Mouse (Mus musculus) lung, embryonic 14.5 days (tissue): ENCODE results near the gene Hspa14. TPM values are rescaled to one million over a fixed set of nuclear protein-coding genes. Genes with fewer than 3 reads are reported as not detected.
A peak's percentile ranks its signal among the peaks of the same experiment; 100 is the strongest.

Experiments
- ATAC-seq: fragments of 200-750 bp; cut with Nextera tagmentation; 2 replicates; pipeline ENCODE4 v1.8.0; 2017; ENCODE audit warnings: mild to moderate bottlenecking, moderate TSS enrichment, moderate library complexity; ENCODE audit not compliant: insufficient read depth
- DNase-seq: peaks from one replicate; pipeline ENCODE4 v3.0.0-alpha.2; 2015
- H3K27ac ChIP-seq: fragments of 300-500 bp; sonication (generic); 2 replicates; pipeline ENCODE4 v1.5.1; 2014; ENCODE audit warnings: low read depth, mild to moderate bottlenecking, moderate library complexity
- H3K27me3 ChIP-seq: fragments of 300-500 bp; sonication (generic); 2 replicates; pipeline ENCODE4 v1.6.1; 2014; ENCODE audit warnings: low read length, control low read depth; ENCODE audit not compliant: insufficient read depth
- H3K36me3 ChIP-seq: fragments of 300-500 bp; sonication (generic); 2 replicates; pipeline ENCODE4 v1.6.1; 2014; ENCODE audit warnings: control low read depth; ENCODE audit not compliant: insufficient read depth
- H3K4me1 ChIP-seq: fragments of 300-500 bp; sonication (generic); 2 replicates; pipeline ENCODE4 v1.6.1; 2014; ENCODE audit warnings: antibody characterized with exemption, control low read depth; ENCODE audit not compliant: insufficient read depth
- H3K4me2 ChIP-seq: fragments of 300-500 bp; sonication (generic); 2 replicates; pipeline ENCODE4 v1.6.1; 2014; ENCODE audit warnings: mild to moderate bottlenecking
- H3K4me3 ChIP-seq: fragments of 300-500 bp; sonication (generic); 2 replicates; pipeline ENCODE4 v1.5.1; 2014; ENCODE audit warnings: low read depth, low read length
- H3K9ac ChIP-seq: fragments of 300-500 bp; sonication (generic); 2 replicates; pipeline ENCODE4 v1.6.1; 2014
- H3K9me3 ChIP-seq: fragments of 300-500 bp; sonication (generic); 2 replicates; pipeline ENCODE4 v1.6.1; 2016; ENCODE audit warnings: low read depth, low read length, control low read depth
- CTCF ChIP-seq: IDR thresholded peaks from 2 replicates; pipeline ENCODE4 v1.5.1; 2016; ENCODE audit warnings: antibody characterized with exemption, low read depth
- WGBS: fragments of 180-500 bp; shearing (Covaris S2); extraction: QIAGEN DNeasy Blood & Tissue Kit; methylation state at CpG from one replicate; pipeline ENCODE4 v1.1.7; 2014; 5-methylcytosine and 5-hydroxymethylcytosine counted together
- polyA plus RNA-seq: library from polyadenylated mRNA; unstranded; fragments of >200 nt; fragmentation: Nextera tagmentation; extraction: Ambion mirVana; gene quantifications from 2 replicates; pipeline ENCODE4 v1.2.1, GENCODE M21; 2014

Hspa14 gene
- polyA plus RNA-seq, 1 experiment from 2014 or later, result 128 TPM

DNA sequence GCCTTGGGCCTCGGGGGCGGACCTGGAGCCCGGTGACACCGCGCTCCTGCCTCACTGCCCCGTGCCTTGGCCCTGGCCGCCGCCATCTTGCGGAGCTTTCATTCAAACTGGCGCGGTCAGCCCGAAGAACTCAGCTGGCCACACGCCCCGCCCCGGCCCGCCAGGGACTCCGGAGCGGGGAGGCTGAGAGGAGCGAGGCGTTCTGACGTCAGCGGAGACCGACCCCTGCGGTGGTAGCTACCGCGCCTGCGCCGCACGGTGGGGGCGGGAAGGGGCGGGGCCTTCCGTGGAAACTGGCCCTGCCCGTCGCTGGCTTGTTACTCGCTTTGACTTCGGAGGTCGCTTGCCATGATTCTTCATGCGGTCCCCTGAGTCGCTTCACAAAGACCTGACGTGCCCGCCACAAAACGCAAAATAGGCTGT lies 37.7 kb downstream of the Hspa14 start, which contains the start of gene Suv39h2:
Gene Suv39h2, minus strand, starts transcription at position 171 of the 423 bp plus-strand sequence.
- peak within 1 kb of the TSS; percentile 76 for H3K9ac ChIP-seq
- H3K4me3 ChIP-seq, result peak within 1 kb of the TSS; percentile 64
- TF ChIP-seq CTCF, result 0 out of 2 replicates have a peak, but pooled peaks have one; percentile 5
- WGBS, result under 1% methylated on average over 42 of the region's 42 CpGs
- no peaks in the 10 kb centered on the region for H3K36me3 ChIP-seq
- no peaks in the 10 kb centered on the region for H3K27me3 ChIP-seq
- H3K9me3 ChIP-seq, result no peaks in the 10 kb centered on the region
- peaks cover 4% of the 10 kb centered on the region; the same call in 1 of the 2 replicates for H3K4me1 ChIP-seq
- H3K4me2 ChIP-seq, result peak within 1 kb of the TSS; percentile 74
- peak within 1 kb of the TSS; percentile 87 for H3K27ac ChIP-seq
- peak; percentile 98 for ATAC-seq
- peak; percentile 98 for DNase-seq

DNA sequence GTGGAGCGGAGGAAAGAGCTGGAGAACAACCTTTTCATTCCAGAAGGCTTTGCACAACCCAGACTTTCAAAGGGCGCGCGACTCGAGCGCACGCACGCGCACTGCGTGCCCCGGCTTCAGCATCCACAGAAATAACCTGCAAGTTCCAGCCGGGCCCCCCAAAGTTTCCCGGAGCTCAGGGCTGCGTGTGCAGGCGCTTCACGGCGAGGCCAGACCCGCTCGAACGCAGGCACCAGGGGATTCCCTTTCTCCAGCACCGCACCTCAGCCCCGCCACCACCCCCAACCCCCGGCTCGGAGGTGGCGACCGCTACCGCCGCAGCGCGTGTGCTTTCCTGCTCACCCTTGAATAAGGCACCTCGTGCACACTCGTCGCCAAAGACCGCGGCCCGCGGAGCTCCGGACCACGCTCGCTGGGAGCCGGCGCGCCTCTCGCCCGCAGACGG lies 38.2 kb downstream of the Hspa14 start:
- peak; percentile 84 for ATAC-seq
- DNase-seq, result peak; percentile 83

DNA sequence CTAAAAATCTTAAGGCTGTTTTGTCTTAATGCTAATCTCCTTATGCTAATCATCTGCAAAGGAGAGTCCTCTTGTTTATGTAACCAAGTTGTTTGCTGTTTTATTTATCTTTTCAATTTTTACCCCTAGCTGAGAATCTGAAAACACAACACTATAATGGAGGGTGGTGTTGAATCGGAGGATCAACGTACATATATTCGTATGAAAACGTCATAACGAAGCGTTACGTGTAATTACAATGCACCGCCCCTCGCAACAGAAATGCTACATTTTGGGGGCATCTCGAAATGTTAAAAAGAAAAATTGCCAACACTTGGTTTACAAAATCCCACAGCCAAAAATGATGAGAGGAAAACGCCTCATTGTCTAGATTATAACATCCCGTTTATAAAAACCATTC lies 38.7 kb downstream of the Hspa14 start:
- peak overlapping the region; percentile 68 for H3K4me2 ChIP-seq
- peak overlapping the region; percentile 64 for H3K4me3 ChIP-seq
- H3K36me3 ChIP-seq, result peaks cover 4% of the 10 kb centered on the region; the same call in 1 of the 2 replicates
- H3K27me3 ChIP-seq, result no peaks in the 10 kb centered on the region
- no peaks in the 10 kb centered on the region for H3K9me3 ChIP-seq
- peak overlapping the region; percentile 76 for H3K9ac ChIP-seq
- ATAC-seq, result no peak
- H3K27ac ChIP-seq, result peak overlapping the region; percentile 87
- DNase-seq, result peak; percentile 58
- H3K4me1 ChIP-seq, result peaks cover 4% of the 10 kb centered on the region; the same call in 1 of the 2 replicates
- TF ChIP-seq CTCF, result no peak
- WGBS, result 2% methylated on average over 12 of the region's 12 CpGs

More for the DNA sequence above, 38.2 kb downstream of the Hspa14 start:
- WGBS, result under 1% methylated on average over 46 of the region's 46 CpGs
- Histone ChIP-seq H3K4me1 (peaks cover 4% of the 10 kb centered on the region; the same call in 1 of the 2 replicates), H3K9me3 (no peaks in the 10 kb centered on the region), H3K4me2 (peak overlapping the region; percentile 68), H3K4me3 (peak overlapping the region; percentile 64), H3K9ac (peak overlapping the region; percentile 76), H3K27ac (peak overlapping the region; percentile 87), H3K27me3 (no peaks in the 10 kb centered on the region), H3K36me3 (no peaks in the 10 kb centered on the region; the same call in 1 of the 2 replicates)
- TF ChIP-seq CTCF, result no peak

DNA sequence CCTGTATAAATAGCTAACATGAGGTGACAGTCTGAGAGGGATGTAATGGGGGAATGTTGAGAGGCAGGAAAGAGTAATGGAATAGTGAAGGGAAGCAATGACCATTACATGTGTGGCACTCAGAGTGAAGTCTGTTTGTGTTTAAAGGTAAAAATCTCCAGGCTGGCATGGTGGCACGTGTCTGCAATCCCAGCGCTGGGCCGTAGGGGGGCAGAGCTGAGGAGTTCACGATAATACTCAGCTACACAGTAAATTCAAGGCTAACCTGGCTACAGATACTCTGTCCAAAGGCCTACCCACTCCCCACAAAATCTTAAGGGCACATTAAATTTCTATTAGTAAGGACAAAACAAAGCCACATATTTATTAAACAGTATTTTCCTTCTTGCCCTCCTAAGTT lies 56.0 kb downstream of the Hspa14 start:
- no peaks in the 10 kb centered on the region for H3K27me3 ChIP-seq
- H3K9me3 ChIP-seq, result no peaks in the 10 kb centered on the region
- no peaks in the 10 kb centered on the region for H3K4me1 ChIP-seq
- peaks cover 63% of the 10 kb centered on the region for H3K36me3 ChIP-seq
- no peak overlapping the region for H3K4me3 ChIP-seq
- 0 out of 2 replicates have a peak, but pooled peaks have one; percentile 19 for TF ChIP-seq CTCF
- ATAC-seq, result no peak
- 81% methylated on average over 4 of the region's 4 CpGs for WGBS
- no peak overlapping the region for H3K27ac ChIP-seq
- H3K9ac ChIP-seq, result no peak overlapping the region
- H3K4me2 ChIP-seq, result no peak overlapping the region
- no peak for DNase-seq

DNA sequence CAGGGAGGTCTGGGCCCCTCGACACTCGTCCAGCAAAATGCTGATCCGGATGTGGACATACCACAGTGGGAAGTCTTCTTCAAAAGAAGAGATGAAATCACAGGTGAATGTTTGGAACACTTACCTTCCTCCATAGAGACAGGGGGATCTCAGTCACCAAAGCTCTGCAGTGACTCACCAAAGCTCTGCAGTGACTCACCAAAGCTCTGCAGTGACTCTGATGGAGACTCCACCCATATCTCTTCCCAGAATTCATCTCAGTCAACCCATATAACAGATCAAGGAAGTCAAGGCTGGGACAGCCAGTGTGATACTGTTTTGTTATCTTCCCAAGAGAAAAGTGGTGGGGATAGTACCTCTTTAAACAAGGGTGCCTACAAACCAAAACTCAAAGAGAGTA lies 59.5 kb downstream of the Hspa14 start:
- Histone ChIP-seq H3K9me3 (no peaks in the 10 kb centered on the region), H3K27me3 (no peaks in the 10 kb centered on the region), H3K4me1 (no peaks in the 10 kb centered on the region), H3K4me2 (no peak overlapping the region), H3K36me3 (peaks cover 45% of the 10 kb centered on the region), H3K27ac (no peak overlapping the region), H3K4me3 (no peak overlapping the region), H3K9ac (no peak overlapping the region)
- no peak for TF ChIP-seq CTCF
- DNase-seq (no peak), ATAC-seq (no peak)
- WGBS, result 94% methylated on average over 3 of the region's 3 CpGs

DNA sequence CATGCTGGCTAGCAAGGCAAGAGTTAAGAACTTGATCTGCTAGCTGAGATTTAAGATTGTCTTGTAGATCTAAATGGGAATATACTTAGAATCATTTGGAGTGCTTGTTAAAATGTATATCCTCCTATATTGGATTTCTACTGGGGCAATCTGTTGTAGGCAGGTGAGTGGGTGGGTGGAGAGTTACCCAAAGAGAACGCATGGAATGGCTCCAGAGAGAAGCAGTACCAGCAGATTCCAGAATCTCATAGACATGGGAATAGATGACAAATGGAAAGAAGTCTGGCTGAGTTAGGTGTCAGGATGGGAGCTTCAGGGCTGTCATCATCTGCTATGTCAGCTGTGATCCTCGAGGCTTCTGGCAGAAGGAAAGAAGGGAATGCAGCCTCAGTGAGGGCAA lies 63.2 kb downstream of the Hspa14 start:
- WGBS, result 71% methylated on average over 2 of the region's 2 CpGs
- Histone ChIP-seq H3K4me3 (no peak overlapping the region), H3K27me3 (no peaks in the 10 kb centered on the region), H3K9me3 (no peaks in the 10 kb centered on the region), H3K36me3 (peaks cover 24% of the 10 kb centered on the region), H3K4me2 (no peak overlapping the region), H3K27ac (no peak overlapping the region), H3K9ac (no peak overlapping the region), H3K4me1 (no peaks in the 10 kb centered on the region)
- no peak for ATAC-seq
- no peak for DNase-seq
- TF ChIP-seq CTCF, result no peak

DNA sequence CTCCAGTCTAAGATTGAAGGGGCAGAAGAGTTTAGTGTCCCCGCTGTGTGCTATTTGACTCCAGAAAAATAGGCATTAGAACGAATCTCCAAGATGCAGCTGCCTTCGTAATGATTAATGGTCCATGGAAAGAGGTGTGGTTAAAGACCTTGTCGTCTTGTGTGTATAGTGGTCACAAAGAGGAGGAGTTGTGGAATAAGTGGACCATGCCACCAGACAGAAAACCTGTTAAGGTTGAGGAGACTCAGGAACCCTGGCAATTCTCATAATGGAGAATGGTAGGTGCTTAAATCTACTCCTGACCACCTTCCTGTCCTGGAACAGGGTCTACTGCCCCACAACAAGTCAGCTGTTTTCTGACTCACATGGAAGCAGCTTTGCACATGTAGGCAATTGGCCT lies 66.6 kb downstream of the Hspa14 start:
- no peak for DNase-seq

More for the DNA sequence above, 66.6 kb downstream of the Hspa14 start:
- TF ChIP-seq CTCF, result no peak
- 74% methylated on average over 4 of the region's 4 CpGs for WGBS
- Histone ChIP-seq H3K9me3 (no peaks in the 10 kb centered on the region), H3K27ac (no peak overlapping the region), H3K4me3 (no peak overlapping the region), H3K4me1 (no peaks in the 10 kb centered on the region), H3K27me3 (no peaks in the 10 kb centered on the region), H3K9ac (no peak overlapping the region), H3K36me3 (0 out of 2 replicates have a peak, but pooled peaks cover 4% of the 10 kb centered on the region), H3K4me2 (no peak overlapping the region)
- ATAC-seq, result no peak
